8 mouse cellular contexts compared by ENCODE assay signal in genomic region chr11:44519096-44519949, GRCm38 (mm10). TPM values are rescaled to one million over a fixed set of nuclear protein-coding genes. Genes with fewer than 3 reads are reported as not detected.
DNase-seq lines count a peak whose midpoint lies in the region; ATAC-seq and TF ChIP-seq lines count a peak whose summit lies in the region.

No protein-coding gene starts in this region.

- H3K9me3 ChIP-seq in forebrain, embryonic 12.5 days, result no peaks in the 10 kb centered on the region
- no peaks in the 10 kb centered on the region for H3K9me3 ChIP-seq in megakaryocyte, embryonic 14.5 days

- TF ChIP-seq POLR2A in bone marrow, adult 2 months (IDR thresholded peaks at IDR 0.05; ENCODE audit: borderline replicate concordance, control insufficient read depth, low read depth, low read length), result no peak

- under 1% methylated on average over 59 of the region's 61 CpGs for WGBS in bone marrow, adult 2 months
- WGBS in forebrain, embryonic 12.5 days, result under 1% methylated on average over 29 of the region's 61 CpGs

- peak overlapping the region; percentile 96 for H3K9ac ChIP-seq in forebrain, embryonic 12.5 days

- TF ChIP-seq CTCF in bone marrow, adult 2 months (IDR thresholded peaks at IDR 0.05; ENCODE audit: control insufficient read depth, insufficient read depth, low read length), result no peak

- H3K27ac ChIP-seq in bone marrow, adult 2 months (ENCODE audit: control insufficient read depth, insufficient read depth, low read depth, low read length, poor library complexity), result peak overlapping the region; percentile 97
- H3K27ac ChIP-seq in forebrain, embryonic 12.5 days, result peak overlapping the region; percentile 96

- DNase-seq in right cerebral cortex, postnatal 25 days, result peak; percentile 42
- no peak for DNase-seq in right cerebral cortex, adult 18-20 months
- DNase-seq in kidney, adult 9 months, result peak; percentile 38
- peak; percentile 21 to 35 for DNase-seq in spleen, postnatal 14 days (ENCODE audit: low spot score in 2 of 2)
- no peak for DNase-seq in left cerebral cortex, adult 9 months (ENCODE audit: low spot score in 2 of 2)

- H3K27me3 ChIP-seq in forebrain, embryonic 12.5 days, result peaks cover 4% of the 10 kb centered on the region; the same call in 1 of the 2 replicates
- H3K27me3 ChIP-seq in megakaryocyte, embryonic 14.5 days (replicated peaks), result peaks cover 2% of the 10 kb centered on the region

- H3K4me1 ChIP-seq in bone marrow, adult 2 months (ENCODE audit: control insufficient read depth, insufficient read depth, low read length), result peaks cover 3% of the 10 kb centered on the region; the same call in 1 of the 2 replicates
- peaks cover 36% of the 10 kb centered on the region for H3K4me1 ChIP-seq in forebrain, embryonic 12.5 days
- peaks cover 37% of the 10 kb centered on the region for H3K4me1 ChIP-seq in megakaryocyte, embryonic 14.5 days

- H3K36me3 ChIP-seq in forebrain, embryonic 12.5 days (replicated peaks), result peaks cover 1% of the 10 kb centered on the region; the same call in 1 of the 2 replicates
- peaks cover 12% of the 10 kb centered on the region for H3K36me3 ChIP-seq in megakaryocyte, embryonic 14.5 days (replicated peaks; ENCODE audit: low read length)

- peak overlapping the region; percentile 83 for H3K4me2 ChIP-seq in forebrain, embryonic 12.5 days

- peak overlapping the region; percentile 94 for H3K4me3 ChIP-seq in bone marrow, adult 2 months (replicated peaks; ENCODE audit: control insufficient read depth, low read depth, low read length)
- H3K4me3 ChIP-seq in forebrain, embryonic 12.5 days (replicated peaks), result peak overlapping the region; percentile 98
- H3K4me3 ChIP-seq in megakaryocyte, embryonic 14.5 days (replicated peaks), result peak overlapping the region; percentile 99

- peak; percentile 68 for ATAC-seq in forebrain, embryonic 12.5 days (ENCODE audit: low FRiP score)

RNA-seq across cellular contexts. Expression of gene Rnf145, which starts 0.6 kb away (rescaled TPM):
- 35.4 and 48.7 TPM in 2 replicates for polyA plus RNA-seq in bone marrow, adult 2 months (2011; ENCODE audit: insufficient read depth, insufficient read length, low replicate concordance, missing spikeins)
- polyA plus RNA-seq in forebrain, embryonic 12.5 days (2016; fragmentation: Nextera tagmentation; extraction: Ambion mirVana), result 118 and 121 TPM in 2 replicates
- 13.9 and 33.4 TPM in 2 replicates for polyA plus RNA-seq in megakaryocyte, embryonic 14.5 days (2012; ENCODE audit: insufficient read depth, low replicate concordance)

RNA-seq across cellular contexts. Expression of gene Ublcp1, which starts 49.0 kb away (rescaled TPM):
- 42.2 and 52.5 TPM in 2 replicates for polyA plus RNA-seq in bone marrow, adult 2 months (2011; ENCODE audit: insufficient read depth, insufficient read length, low replicate concordance, missing spikeins)
- 61.7 and 65.2 TPM in 2 replicates for polyA plus RNA-seq in forebrain, embryonic 12.5 days (2016; fragmentation: Nextera tagmentation; extraction: Ambion mirVana)
- polyA plus RNA-seq in megakaryocyte, embryonic 14.5 days (2012; ENCODE audit: insufficient read depth, low replicate concordance), result 0.36 TPM in 1 of 2 replicates, not detected in the other

Comparison
In these comparisons a context has a peak if more than half of its experiments do, and no peak if none do; other contexts are left out.
1. DNase-seq: peak in right cerebral cortex, postnatal 25 days (single experiment), kidney, adult 9 months (single experiment) and spleen, postnatal 14 days (2 of 2); none in right cerebral cortex, adult 18-20 months (single experiment) and left cerebral cortex, adult 9 months (0 of 2).
2. RNA of gene Ublcp1, which starts 49.0 kb away (polyA plus RNA-seq): 61.7 to 65.2 TPM in forebrain, embryonic 12.5 days and 42.2 to 52.5 TPM in bone marrow, adult 2 months; 0.36 TPM in megakaryocyte, embryonic 14.5 days; every median in the first group is over 10 times any median in the second.
3. Peak in every context shown above with its lines, with median percentiles within 50 percentile points of each other: H3K4me3 ChIP-seq.